Mouse (Mus musculus) heart, adult 11 months (tissue): ENCODE measurements around the gene Fzd4.
A peak's percentile ranks its signal among the peaks of the same experiment; 100 is the strongest.

Source experiments
- DNase-seq: peaks from one replicate; pipeline ENCODE4 v3.0.0; 2022

The Fzd4 gene

GRCm38 (mm10) chr7:89404081-89404733 lies at the start of gene Fzd4, which contains the start of gene Tmem135:
TSS of gene Fzd4 (plus strand) at chr7:89404355.
TSS of gene Tmem135 (minus strand) at chr7:89404222.
- peak; percentile 100 for DNase-seq

DNA sequence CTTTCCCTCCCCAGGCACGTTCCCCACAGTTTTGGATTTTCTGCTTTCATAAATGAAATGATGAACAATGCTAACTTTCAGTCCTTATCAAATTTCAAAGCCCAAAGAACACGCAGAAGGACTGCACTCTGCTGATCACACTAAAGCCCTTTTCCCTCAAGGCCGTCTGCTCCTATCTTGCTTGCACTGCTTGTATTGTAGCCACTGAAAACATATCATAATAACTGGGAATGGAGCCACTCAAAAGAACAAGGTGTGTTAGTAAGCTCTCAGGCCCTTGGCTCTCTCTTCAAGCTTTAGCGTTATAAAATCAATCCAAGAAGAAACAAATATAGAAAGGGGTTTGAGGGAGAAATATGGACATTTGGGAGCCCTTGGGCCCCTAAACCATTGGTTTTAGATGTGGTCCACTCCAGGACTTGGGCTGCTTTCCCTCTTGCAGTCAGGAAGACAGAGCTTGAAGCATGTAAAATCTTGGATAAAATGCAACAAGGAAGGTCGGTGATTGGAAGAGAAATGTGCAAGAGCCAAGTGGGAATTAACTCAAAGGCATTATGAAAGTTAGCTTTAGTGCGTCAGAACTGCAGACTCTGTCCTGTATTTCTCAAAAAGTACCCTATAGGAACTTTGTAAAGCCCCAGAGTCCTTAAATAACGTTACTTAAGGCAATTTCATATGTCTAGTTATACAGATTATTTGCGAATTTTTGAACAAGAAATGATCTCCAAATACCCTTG lies 48.5 kb upstream of the Fzd4 start:
- DNase-seq, result peak; percentile 18

GRCm38 (mm10) chr7:89356307-89356706 lies 47.8 kb upstream of the Fzd4 start:
- peak; percentile 90 for DNase-seq

DNA sequence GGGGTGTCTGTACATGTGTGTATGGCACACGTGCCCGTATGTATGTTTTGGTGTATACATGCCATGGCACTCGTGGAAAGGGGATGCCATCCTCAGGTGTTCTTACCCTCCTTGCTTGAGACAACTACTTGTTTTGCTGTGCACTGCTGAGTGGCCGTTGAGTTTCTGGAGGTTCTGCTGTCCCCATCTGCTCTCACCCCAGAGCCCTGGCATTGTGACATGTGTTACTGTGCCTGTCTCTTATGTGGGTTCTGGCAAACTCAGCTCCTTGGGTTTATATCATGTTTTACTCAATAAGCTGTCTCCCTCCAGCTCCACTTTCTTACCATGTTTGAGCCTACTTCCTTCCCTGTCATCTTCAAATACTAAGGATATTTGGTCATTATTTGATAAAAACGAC lies 40.2 kb upstream of the Fzd4 start:
- no peak for DNase-seq

DNA sequence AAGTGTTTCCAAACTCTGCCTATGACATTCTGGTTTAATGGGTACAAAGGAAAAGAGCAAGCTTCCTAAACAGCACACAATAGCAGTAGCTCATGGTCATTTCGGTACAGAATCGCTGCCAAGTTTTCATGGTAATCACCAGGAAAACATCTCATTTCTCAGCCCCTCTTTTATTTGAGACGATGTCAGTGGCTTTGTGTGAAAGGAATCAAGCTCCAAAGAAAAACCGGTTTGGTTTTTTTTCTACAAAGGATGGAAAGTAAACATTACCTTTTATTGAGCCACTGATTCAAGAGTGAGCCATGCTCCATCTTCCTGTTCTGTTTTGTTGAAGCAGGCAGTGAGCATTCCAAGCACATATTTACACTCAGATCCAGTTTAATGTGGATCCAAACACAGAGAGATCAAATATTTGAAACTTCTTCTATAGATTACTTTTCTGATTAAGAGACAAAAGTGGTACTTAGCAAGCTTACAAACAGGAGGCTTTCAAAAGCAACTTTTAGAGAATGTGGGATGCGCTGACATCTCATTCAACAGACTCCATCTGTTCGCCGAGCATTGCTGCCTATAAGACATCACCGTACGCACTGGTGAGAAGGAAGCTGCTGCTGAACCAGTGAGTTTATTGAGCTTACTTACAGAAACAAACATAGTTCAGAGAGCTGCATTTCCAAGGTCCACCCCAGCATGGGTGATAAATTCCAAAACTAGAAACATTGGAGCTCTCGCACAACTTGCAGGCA lies 38.8 kb upstream of the Fzd4 start:
- DNase-seq, result no peak

DNA sequence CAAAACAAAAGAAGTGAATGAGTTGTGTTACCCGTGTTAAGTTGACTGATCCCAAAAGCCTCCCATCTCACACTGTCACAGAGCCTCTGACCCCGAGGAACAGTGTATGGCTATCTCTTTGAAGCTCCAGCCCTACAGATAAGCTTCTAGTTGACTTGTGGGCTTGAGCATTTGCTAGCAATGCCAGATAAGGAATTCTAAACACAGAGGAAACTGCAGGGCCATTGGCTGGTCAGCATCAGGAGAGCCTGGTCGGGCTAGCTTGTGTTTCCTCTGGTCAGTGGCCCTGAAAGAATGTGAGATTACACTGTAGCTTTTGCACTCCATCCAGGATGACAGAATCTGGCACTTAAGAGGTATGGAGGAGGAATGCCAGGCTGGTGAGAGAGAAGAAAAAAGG lies 36.5 kb upstream of the Fzd4 start:
- DNase-seq, result peak; percentile 95

- DNase-seq, result no peak
These were observed 34.1 kb upstream of the Fzd4 start for GRCm38 (mm10) chr7:89370086-89370485.

GRCm38 (mm10) chr7:89370917-89371316 lies 33.2 kb upstream of the Fzd4 start:
- peak; percentile 95 for DNase-seq

DNA sequence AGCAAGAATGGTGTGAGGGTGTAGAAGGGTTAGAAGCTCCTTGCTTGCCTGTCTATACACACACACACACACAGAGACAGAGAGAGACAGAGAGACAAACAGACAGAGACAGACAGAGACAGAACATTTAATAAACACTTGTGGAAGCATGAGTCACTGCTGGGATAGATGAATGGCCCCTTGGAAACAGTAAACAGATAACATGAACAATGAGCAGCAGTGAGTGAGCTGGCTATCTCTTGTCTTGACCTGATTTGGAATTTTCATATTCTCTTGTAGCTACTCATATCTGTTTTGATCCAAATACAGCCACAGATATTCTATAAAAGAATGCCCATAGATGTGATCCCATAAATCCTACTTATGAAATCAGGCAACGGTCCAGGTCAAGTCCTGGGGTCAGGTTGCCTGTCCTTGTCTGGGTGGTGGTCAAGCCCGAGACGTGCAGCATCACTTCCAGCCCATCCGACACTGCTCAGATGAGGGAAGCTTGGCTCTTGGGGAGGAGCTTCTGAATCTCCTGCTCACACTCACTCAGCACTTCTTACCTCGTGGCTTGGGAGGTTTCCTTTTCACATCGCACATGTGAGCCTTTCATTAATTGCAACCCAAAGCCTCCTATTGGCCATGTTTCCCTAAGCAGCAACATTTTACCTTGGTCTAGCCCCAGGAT lies 32.4 kb upstream of the Fzd4 start:
- DNase-seq, result no peak

DNA sequence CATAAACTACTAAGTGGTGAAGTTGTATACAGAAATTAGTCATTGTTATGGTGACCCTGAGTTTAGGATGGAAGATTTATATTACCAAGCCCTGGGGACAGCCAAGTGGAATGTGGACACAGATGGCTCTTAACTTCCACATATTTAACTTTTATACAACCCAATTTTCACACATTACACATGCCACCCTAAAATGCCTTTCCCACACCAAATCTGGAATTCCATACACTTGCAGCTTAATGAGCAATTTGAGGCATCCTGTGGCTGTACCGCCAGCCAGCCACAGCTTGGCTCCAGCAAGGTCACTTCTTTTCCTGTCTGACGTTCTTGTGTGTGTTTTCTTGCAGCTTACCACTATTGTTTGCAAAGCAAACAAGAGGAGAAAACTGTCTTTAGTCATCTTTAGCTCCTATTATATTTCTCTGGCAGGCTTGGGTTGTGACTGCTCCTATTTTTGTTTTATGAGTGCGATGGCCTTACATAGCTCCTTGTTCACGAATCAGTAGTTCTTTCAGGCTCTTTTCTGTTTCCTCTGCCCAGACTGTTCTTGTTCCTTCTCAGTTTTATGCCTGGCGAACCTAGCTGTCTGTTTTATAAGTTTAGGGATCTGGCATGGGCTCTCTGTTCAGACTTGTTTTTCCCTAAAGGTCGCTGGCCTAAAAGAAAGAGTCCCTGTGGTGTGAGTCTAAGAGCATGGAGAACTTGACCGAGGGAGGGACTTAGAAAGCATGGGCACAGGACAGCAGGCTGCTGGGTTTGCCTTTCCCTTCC lies 23.0 kb upstream of the Fzd4 start:
- DNase-seq, result no peak

- DNase-seq, result no peak
These were observed 21.3 kb upstream of the Fzd4 start for GRCm38 (mm10) chr7:89382892-89383291.

DNA sequence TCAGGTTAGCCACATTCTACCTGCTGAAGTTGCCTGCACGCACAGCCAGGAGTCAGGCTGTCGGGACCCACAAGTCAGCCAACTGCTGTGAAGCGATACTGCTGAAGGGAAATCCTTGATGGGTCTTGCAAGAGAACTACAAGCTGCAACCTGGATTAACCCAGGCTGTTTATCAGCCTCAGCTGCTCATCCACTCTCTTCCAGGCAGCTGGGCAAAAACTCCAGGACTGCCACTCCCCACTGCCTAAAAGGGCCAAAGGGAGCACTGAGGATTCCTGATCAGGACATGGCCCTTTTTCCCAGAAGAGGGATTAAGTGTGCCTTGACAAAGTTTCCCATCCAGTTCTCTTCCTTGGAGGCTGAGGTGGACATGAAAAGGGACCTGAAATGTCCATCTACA lies 15.2 kb upstream of the Fzd4 start:
- peak; percentile 90 for DNase-seq

DNA sequence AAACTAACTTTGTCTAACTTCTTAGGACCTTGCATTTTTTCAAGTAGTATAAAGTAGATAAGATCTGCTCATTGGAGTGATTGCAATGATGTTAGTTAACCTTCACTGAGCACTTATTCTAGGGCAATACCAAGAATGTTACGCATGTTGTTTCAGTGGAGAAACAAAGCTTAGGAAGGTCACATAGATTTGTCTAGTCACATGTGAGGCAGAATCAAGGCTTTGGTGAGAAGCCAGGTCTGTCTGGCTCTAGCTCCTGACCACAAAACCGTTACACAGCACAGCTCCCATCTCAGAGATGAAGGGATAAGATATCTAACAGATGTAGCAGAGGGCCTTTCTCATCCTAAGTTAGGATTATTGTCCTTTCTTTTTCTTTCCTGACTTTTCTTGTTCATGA lies 13.5 kb upstream of the Fzd4 start:
- DNase-seq, result no peak

DNA sequence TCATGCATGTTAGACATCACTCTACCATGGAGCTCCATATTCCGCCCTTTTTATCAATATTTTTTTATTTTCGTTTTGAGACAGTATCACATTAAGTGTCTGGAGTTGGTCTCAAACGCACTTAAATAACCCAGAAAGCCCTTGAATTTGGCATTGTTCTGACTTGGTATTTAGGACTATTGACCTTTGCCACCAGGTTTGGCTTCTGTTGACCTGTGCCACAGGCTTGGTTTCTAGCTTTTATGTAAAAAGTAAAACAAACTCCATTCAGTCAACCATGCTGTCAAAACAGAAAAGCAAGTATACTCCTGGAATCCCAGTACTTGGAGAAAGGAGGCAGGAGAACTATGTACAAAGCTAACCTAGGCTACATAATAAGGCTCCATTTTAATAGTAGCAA lies 12.9 kb upstream of the Fzd4 start:
- DNase-seq, result no peak

- DNase-seq, result peak; percentile 96
These were observed 12.3 kb upstream of the Fzd4 start for GRCm38 (mm10) chr7:89391831-89392230.

DNA sequence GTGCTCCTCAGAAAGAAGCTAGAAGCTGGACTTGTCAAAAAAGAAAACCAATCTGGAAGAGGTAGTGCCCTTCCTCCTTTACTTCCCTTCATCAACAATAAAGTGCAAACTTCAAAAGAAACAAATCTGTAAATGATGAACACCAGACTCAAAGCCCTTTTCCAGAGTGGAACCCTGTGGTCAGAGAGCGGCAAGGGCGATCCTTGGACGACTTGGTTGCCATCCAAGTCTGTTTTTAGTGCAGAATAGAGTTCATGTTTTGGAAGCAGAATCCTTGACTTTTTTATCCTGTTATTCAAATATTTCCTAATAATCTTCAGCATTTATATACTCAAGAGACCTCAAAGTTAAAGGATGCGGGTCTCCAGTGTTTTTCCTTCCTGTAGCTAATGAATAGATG lies 11.8 kb upstream of the Fzd4 start:
- DNase-seq, result peak; percentile 88

DNA sequence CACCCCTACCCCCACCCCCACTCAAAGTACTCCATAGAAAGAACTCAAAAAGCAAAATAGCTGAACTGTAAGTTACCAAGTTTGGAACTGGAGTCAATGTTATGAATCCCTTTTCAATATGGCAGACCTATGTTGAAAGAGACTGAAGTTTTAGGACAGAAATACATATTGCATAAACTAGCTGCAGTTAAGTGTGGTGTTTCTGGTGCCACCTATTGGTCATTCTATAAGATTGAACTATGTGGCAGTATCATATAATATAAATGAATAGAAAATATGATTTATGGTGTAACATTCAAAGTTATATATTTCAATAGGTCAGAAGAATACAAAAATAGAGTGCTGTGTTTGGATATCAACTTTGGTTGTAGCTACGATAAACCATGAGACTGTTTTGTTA lies 11.3 kb upstream of the Fzd4 start:
- no peak for DNase-seq

DNA sequence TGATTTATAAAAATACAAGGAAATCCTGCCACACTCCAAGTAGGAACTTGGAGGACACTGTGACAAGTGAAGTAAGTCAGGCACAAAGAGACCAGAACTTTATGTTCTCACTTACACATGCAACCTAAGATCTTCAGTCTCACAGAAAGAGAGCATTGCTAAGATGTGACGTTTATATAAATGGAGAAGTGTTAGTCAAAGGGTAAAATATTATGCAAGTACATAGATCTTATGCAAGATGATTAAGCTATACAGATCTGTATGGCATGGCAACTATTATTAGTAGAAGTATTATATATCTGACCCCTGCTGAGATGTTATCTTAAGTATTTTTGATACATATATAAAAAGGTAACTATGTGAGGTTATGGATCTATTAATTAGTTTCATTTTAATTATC lies 8.8 kb upstream of the Fzd4 start:
- no peak for DNase-seq

DNA sequence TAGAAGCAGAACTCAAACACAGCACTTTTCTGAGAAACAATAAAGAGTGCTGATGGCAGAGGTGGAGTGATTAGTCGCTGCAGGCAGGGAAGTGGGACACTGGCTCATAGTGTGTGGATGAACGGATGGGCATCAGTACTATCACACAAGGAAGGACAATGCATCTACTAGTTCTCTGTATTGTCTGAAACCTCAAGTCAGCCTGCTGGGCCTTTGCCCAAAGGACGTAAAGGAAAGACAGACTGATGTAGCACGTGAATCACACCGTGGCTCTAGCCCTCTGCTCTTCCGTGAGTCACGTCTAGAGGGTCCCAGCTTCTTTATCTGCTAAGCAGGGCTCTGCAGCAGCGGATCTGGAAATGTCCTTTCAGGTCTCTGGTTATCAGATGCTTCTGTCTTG lies 7.8 kb upstream of the Fzd4 start:
- DNase-seq, result peak; percentile 62

- no peak for DNase-seq
These were observed 6.2 kb upstream of the Fzd4 start for GRCm38 (mm10) chr7:89397837-89398534.

DNA sequence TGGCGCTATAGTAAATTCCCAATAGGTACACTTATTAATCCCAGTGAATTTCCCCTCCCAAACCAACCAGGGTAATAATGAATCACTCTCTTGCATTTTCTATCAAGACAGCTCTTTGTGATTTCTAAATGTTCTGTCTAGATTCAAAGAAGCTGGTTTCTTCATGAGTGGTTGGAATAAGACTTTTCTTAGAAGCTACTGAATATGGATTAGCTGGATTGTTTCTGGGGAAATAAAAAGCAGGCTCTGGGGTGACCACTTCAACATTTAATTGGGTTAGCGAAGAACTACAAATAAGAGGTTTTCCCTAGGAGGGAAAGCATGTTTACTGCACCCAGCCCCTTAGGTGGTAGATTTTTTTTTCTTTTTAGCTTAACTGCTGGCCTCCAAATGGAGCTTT lies 3.4 kb upstream of the Fzd4 start:
- DNase-seq, result no peak
